Mouse (Mus musculus): ENCODE measurements around the gene Clta.

DNA sequence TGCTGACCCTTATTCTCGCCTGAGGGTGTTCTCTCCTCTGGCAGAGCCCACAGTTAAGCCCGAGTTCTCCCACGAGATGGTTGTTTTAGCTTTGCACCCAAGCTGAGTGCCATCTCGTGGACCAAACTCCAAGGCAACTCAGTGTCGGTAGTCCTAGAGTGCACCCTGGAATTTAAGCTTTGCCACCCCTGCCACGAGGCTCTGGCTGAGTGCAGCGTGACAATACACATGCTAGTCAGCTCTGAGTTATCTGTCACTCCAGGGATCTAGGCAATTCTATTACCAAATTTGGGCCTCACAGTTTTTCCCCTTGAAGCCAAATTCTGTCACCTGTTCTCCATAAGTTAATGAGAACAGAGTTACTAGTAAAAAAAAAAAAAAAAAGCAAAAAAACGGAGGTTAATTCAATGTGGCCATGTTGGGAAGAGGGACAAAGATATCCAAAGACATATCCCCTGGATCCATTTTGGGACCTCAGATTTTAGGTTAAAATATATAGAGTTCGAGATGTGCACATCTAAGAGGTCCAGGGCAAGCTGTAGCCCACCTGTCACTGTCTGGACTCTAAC lies 68.7 kb downstream of the Clta start:
- TF ChIP-seq ZC3H11A (IDR thresholded peaks at IDR 0.05; ENCODE audit: borderline replicate concordance, low read depth, low read length) (no peak), CHD2 (IDR thresholded peaks at IDR 0.05; ENCODE audit: low read depth, low read length) (no peak), ZNF384 (IDR thresholded peaks at IDR 0.05; ENCODE audit: low read depth, low read length) (no peak), MAFK (IDR thresholded peaks at IDR 0.05; ENCODE audit: insufficient read depth, low read depth, low read length) (no peak)
